Mouse (Mus musculus): ENCODE results near the gene Prkcb. TPM values are rescaled to one million over a fixed set of nuclear protein-coding genes. Genes with fewer than 3 reads are reported as not detected.
A peak's percentile ranks its signal among the peaks of the same experiment; 100 is the strongest.

Prkcb gene
- polyA plus RNA-seq, 1 experiment: 74.2 TPM

DNA sequence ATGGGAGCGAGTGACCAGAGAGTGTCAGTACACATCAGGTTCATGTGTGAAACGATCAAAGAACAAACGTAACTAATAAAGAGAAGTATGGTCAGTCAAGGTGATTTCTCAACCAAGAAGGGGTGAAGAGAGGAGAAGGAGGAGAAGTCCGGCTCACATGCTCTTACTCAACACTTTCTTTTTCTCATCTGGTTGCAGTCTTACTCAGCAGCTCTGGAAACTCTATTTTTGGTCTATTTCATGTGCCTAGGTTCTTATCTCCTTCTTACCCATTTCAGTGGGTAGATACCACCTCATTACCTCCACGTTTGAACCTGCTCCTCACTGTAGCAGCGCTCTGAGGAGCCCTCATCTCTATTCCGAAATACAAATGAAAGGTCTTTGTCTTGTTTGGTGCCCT is 31.8 kb upstream of the Prkcb start:
- no peak for DNase-seq (ENCODE audit: low read depth)
- TF ChIP-seq POLR2A (IDR thresholded peaks at IDR 0.05; ENCODE audit: borderline replicate concordance, extremely low read depth, insufficient read depth, insufficient read length, poor library complexity, severe bottlenecking): no peak

DNA sequence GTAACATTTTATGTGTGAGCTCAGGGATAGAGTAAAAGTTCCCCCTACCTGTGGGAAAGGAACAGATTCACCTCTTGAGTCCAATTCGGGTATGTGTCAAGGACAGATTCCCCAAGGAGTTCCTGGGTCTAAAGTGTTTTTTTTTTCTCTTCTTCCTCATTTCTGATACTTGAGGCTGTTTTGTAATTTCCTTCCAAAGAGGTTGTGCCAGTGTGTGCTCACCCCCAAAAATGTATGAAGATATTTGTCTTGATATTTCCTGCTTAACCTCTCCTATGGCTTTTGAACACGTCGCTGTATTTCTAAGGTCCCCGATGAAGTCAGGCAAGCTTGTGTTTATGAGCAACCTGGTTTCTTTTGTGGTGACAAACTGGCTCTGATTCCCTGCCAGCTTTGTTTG is 30.0 kb upstream of the Prkcb start:
- DNase-seq (ENCODE audit: low read depth): no peak
- TF ChIP-seq POLR2A (IDR thresholded peaks at IDR 0.05; ENCODE audit: borderline replicate concordance, extremely low read depth, insufficient read depth, insufficient read length, poor library complexity, severe bottlenecking): no peak
- TF ChIP-seq CTCF (IDR thresholded peaks at IDR 0.05; ENCODE audit: borderline replicate concordance, extremely low read depth, insufficient read depth, insufficient read length): no peak

DNA sequence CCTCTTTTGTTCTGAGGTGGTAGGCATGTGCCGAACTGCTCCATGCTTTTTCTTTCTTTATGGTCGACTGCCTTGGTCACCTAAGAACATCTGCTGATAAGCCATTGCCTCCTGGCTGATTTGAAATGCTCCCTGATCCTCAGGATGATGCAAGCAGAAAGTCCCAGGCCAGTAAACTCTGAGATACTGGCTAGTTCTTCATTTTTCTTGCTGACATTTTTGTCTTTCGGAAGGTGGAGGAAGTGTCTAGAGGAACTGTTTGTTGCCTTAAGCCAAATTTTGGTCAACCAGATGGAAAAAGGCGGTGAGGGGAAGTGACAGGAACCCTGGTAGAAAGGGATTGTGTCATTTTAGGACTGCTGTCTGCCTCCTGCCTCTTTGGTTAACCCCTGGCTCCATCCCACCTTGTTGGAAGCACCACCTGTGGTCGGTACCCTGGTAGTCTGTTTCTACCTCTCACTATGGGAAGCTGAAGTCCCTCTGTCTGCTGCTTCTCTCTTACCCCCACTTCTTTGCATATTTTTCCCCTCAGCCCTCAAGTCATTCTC is 28.4 kb upstream of the Prkcb start:
- no peak for TF ChIP-seq CTCF (IDR thresholded peaks at IDR 0.05; ENCODE audit: borderline replicate concordance, extremely low read depth, insufficient read depth, insufficient read length)
- TF ChIP-seq POLR2A (IDR thresholded peaks at IDR 0.05; ENCODE audit: borderline replicate concordance, extremely low read depth, insufficient read depth, insufficient read length, poor library complexity, severe bottlenecking): no peak
- DNase-seq (ENCODE audit: low read depth): no peak

DNA sequence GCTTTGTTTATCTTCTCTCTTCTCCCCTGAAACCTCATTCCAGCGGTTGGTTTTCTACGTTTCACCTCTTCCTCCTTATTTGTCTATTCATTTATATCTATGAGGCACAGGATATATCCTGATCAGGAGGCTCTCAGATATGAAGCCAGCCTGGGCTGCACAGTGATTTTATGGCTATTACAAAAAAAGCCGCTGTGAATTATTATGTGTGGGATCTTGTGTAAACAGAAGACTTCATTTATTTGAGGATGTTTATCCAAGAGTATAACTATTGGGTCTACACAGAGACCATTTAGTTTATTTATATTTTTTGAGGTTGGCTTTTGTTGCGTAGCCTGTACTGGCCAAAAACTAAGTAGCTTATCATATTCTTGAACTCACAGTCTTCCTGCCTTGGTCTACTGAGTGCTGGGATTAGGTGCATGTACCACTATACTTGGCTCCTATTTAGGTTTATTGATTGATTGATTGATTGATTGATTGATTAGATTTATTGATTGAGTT is 19.5 kb upstream of the Prkcb start:
- DNase-seq (ENCODE audit: low read depth): no peak

DNA sequence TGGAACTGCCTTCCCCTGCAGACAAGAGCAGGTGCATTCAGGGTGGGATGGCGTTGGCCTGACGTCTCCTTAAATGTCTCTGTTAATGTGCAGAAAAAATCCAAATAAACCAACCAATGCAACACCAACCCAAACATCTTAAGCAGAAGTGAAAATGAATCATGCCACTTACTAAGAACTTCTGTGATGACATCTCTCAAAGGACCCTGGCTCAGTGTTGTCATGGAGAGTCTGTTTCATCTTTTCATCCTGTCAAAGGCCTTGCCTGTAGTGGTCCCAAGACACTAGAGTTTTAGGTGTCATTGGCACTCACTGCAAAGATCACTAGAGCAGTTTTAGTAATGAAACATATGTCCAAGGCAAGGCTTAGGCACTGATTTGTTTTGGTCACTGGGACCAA is 16.2 kb upstream of the Prkcb start:
- no peak for TF ChIP-seq CTCF (IDR thresholded peaks at IDR 0.05; ENCODE audit: borderline replicate concordance, extremely low read depth, insufficient read depth, insufficient read length)
- no peak for TF ChIP-seq POLR2A (IDR thresholded peaks at IDR 0.05; ENCODE audit: borderline replicate concordance, extremely low read depth, insufficient read depth, insufficient read length, poor library complexity, severe bottlenecking)
- no peak for DNase-seq (ENCODE audit: low read depth)

More for the DNA sequence above, 19.5 kb upstream of the Prkcb start:
- TF ChIP-seq CTCF (IDR thresholded peaks at IDR 0.05; ENCODE audit: borderline replicate concordance, extremely low read depth, insufficient read depth, insufficient read length): no peak
- no peak for TF ChIP-seq POLR2A (IDR thresholded peaks at IDR 0.05; ENCODE audit: borderline replicate concordance, extremely low read depth, insufficient read depth, insufficient read length, poor library complexity, severe bottlenecking)

DNA sequence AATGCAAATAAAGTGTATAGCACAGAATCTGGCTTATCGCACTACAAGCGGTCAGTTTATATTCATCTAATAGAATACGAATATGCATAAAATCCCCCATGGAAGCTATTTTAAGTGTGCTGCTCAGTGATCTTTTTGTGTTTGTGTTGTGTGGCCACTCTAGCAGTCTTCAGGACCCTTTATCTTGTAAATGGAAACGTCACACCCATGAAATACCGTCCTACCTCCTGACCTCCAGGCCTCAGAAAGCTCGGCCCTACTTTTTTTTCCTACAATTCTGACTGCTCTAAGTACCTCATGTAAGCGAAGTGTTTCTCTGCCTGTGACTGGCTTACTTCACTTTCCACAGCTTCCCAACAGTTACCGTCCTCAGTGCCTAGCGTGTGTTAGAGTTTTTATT is 9.0 kb upstream of the Prkcb start:
- DNase-seq (ENCODE audit: low read depth): no peak
- no peak for TF ChIP-seq POLR2A (IDR thresholded peaks at IDR 0.05; ENCODE audit: borderline replicate concordance, extremely low read depth, insufficient read depth, insufficient read length, poor library complexity, severe bottlenecking)
- no peak for TF ChIP-seq CTCF (IDR thresholded peaks at IDR 0.05; ENCODE audit: borderline replicate concordance, extremely low read depth, insufficient read depth, insufficient read length)

DNA sequence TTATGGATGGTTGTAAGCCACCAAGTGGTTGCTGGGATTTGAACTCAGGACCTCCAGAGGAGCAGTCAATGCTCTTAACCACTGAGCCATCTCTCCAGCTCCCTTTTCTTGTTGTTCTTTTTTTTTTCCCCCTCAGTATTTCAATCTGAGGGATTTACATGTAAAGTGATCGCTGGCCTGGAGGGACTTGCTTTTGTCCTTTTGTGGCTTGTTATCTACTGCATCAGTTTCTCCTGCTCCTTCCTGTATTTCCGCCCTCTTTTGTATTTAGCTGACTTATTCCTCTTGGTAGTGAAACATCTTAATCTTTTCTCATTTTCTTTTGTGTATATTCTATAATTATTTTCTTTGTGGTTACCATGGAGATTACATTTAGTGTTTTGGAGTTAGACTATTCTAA is 8.2 kb upstream of the Prkcb start:
- TF ChIP-seq POLR2A (IDR thresholded peaks at IDR 0.05; ENCODE audit: borderline replicate concordance, extremely low read depth, insufficient read depth, insufficient read length, poor library complexity, severe bottlenecking): no peak
- TF ChIP-seq CTCF (IDR thresholded peaks at IDR 0.05; ENCODE audit: borderline replicate concordance, extremely low read depth, insufficient read depth, insufficient read length): no peak
- DNase-seq (ENCODE audit: low read depth): no peak

DNA sequence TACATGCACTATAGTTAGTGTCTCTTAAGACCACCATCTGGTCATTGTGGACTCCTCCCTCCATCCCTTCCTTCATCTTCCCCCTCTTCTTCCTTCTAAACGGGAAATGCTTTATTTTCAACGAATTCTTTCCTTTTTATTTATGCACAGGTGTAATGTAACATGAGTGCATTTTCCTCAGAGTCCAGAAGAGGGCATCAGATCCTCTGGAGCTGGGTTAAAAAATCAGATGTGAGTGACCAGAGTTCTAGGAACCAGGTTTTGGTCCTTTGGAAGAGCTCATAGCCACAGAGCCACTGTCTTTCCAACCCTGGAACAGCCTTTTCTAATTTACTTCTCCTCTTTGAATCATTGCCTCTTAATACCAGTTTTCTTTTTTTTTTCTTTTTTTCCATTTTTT is 6.0 kb upstream of the Prkcb start:
- TF ChIP-seq POLR2A (IDR thresholded peaks at IDR 0.05; ENCODE audit: borderline replicate concordance, extremely low read depth, insufficient read depth, insufficient read length, poor library complexity, severe bottlenecking) (no peak), CTCF (IDR thresholded peaks at IDR 0.05; ENCODE audit: borderline replicate concordance, extremely low read depth, insufficient read depth, insufficient read length) (no peak)
- DNase-seq (ENCODE audit: low read depth): no peak

DNA sequence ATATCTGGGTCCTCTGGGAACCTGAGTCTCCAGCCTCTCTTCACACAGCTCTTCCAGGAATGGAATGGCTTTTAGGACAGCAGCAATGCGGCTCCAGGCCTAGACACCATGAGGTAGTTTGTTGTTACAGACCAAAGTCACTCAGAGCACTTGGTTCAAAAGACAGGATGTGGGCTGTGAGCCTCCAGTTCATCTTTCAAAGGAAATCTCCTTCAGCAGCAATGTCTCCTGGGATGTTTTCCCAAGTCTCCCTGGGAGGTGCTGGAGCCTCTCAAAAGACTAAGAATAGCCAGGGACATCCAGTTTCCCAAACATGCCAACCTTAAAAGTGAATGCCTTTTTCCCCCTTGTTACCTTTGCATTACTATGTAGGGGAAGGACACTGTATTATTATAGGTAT is 1.3 kb upstream of the Prkcb start:
- TF ChIP-seq CTCF (IDR thresholded peaks at IDR 0.05; ENCODE audit: borderline replicate concordance, extremely low read depth, insufficient read depth, insufficient read length): no peak
- TF ChIP-seq POLR2A (IDR thresholded peaks at IDR 0.05; ENCODE audit: borderline replicate concordance, extremely low read depth, insufficient read depth, insufficient read length, poor library complexity, severe bottlenecking): no peak
- DNase-seq (ENCODE audit: low read depth): no peak

DNA sequence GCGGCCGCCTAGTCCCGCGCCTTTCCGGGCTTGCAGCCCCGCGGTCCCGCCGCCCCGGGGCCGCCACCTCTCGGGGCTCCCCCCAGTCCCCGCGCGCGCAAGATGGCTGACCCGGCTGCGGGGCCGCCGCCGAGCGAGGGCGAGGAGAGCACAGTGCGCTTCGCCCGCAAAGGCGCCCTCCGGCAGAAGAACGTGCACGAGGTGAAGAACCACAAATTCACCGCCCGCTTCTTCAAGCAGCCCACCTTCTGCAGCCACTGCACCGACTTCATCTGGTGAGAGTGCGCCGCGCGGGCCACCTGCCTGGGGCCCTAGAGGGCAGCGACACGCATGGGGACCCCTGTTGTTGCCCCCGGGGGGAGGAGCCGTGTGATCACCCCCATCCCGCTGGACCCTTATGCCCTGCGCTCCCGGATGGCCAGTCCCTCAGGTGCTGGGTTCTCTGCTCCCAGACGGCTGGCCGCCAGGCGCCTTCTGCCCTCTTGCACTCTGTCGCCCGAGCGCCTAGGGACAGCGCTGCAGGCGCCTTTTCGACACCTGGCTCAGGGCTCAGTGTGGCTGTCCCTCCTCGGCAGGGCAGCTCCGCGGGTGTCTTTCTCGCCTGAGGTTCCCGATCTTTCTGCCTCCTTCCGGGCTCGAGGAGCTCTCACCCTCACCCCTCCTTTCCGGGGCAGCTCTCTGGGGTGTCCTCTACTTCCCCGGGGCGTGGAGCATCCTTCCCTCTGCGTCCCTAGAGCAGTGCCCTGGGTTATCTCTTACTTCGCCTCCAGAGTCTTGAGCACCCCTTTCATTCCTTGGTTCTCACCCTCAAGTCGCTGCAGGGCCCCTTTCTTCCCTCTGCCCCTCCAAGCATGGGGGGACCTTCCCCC is 926 bp downstream of the Prkcb start:
- TF ChIP-seq POLR2A (IDR thresholded peaks at IDR 0.05; ENCODE audit: borderline replicate concordance, extremely low read depth, insufficient read depth, insufficient read length, poor library complexity, severe bottlenecking) (no peak), CTCF (IDR thresholded peaks at IDR 0.05; ENCODE audit: borderline replicate concordance, extremely low read depth, insufficient read depth, insufficient read length) (no peak)
- DNase-seq (ENCODE audit: low read depth): peak; percentile 46

DNA sequence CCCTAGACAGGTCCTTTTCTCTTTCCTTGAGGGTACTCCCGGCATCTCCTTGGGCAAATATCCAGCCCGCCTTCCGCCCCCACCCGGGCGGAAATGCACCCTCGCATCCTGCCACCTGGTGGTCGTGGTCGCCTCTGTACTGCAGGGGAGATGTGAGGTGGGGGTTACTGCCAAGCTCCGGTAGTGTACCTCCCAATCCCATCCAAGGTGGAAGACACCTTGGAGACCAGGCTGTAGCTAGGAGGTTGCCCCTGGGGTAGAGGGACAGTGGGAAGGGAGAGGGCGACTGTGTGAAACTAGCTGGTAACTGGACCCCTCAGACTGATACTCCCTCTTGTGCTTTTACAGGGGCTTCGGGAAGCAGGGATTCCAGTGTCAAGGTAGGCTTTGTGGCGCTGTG is 1.6 kb downstream of the Prkcb start:
- TF ChIP-seq CTCF (IDR thresholded peaks at IDR 0.05; ENCODE audit: borderline replicate concordance, extremely low read depth, insufficient read depth, insufficient read length) (peak; percentile 41; the same call in 1 of the 2 replicates), POLR2A (IDR thresholded peaks at IDR 0.05; ENCODE audit: borderline replicate concordance, extremely low read depth, insufficient read depth, insufficient read length, poor library complexity, severe bottlenecking) (no peak)
- peak; percentile 17 for DNase-seq (ENCODE audit: low read depth)

DNA sequence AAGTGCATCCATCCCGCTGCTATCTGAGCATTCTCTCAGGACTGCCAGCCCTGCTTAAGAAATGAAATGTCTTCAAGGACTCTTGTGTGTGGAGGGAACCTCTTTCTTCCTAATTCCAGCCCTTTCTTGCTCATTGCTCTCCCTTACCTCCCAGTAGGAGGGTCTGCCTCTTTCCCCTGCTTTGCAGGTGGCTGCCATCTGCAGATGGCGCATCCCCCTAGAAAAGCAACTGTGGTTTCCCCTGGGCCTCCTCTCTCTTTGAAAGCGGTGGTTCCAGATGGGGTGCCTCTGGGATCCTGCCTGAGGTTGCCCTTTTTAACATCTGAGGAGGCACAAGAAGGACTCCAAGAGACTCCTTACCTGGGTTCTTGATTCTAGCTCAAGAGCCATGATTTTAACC is 2.2 kb downstream of the Prkcb start:
- DNase-seq (ENCODE audit: low read depth): no peak
- TF ChIP-seq POLR2A (IDR thresholded peaks at IDR 0.05; ENCODE audit: borderline replicate concordance, extremely low read depth, insufficient read depth, insufficient read length, poor library complexity, severe bottlenecking) (no peak), CTCF (IDR thresholded peaks at IDR 0.05; ENCODE audit: borderline replicate concordance, extremely low read depth, insufficient read depth, insufficient read length) (no peak)
